Mouse (Mus musculus): Measurements from ENCODE around the gene Crisp4. TPM values are rescaled to one million over a fixed set of nuclear protein-coding genes. Genes with fewer than 3 reads are reported as not detected.

Crisp4 gene
- total and polyA plus RNA-seq, 2 experiments from 2014 or later = not detected

- Histone ChIP-seq H3K9me3 (replicated peaks; ENCODE audit: control insufficient read depth, low read length) (peaks cover 2% of the 10 kb centered on the region; the same call in 1 of the 2 replicates), H3K4me2 (ENCODE audit: low read depth, low read length) (no peak overlapping the region), H3K4me1 (ENCODE audit: control insufficient read depth, insufficient read depth) (no peaks in the 10 kb centered on the region), H3K36me3 (replicated peaks; ENCODE audit: control insufficient read depth, insufficient read depth, low read length) (no peaks in the 10 kb centered on the region), H3K9ac (replicated peaks; ENCODE audit: low read depth, low read length) (no peak overlapping the region), H3K4me3 (ENCODE audit: low read depth, low read length) (no peak overlapping the region), H3K27me3 (ENCODE audit: control insufficient read depth, insufficient read depth, low read length) (no peaks in the 10 kb centered on the region), H3K27ac (ENCODE audit: low read depth) (no peak overlapping the region)
- WGBS = 65% methylated on average over 1 of the region's 1 CpGs
- DNase-seq (ENCODE audit: low spot score) (no peak), ATAC-seq (ENCODE audit: insufficient read depth, low read depth) (no peak)
- TF ChIP-seq EP300 (IDR thresholded peaks at IDR 0.05; ENCODE audit: low read depth) = no peak
Measured at GRCm38 (mm10) chr1:18168261-18168660, 22.6 kb upstream of the Crisp4 start.

- no peaks in the 10 kb centered on the region for H3K36me3 ChIP-seq (replicated peaks; ENCODE audit: control insufficient read depth, insufficient read depth, low read length)
- DNase-seq (ENCODE audit: low spot score) (no peak), ATAC-seq (ENCODE audit: insufficient read depth, low read depth) (no peak)
- no peak overlapping the region for H3K9ac ChIP-seq (replicated peaks; ENCODE audit: low read depth, low read length)
- TF ChIP-seq CTCF (IDR thresholded peaks at IDR 0.05; ENCODE audit: low read depth) = no peak
- no peak for TF ChIP-seq EP300 (IDR thresholded peaks at IDR 0.05; ENCODE audit: low read depth)
- no peak overlapping the region for H3K4me2 ChIP-seq (ENCODE audit: low read depth, low read length)
- H3K27ac ChIP-seq (ENCODE audit: low read depth) = no peak overlapping the region
- no peaks in the 10 kb centered on the region for H3K27me3 ChIP-seq (ENCODE audit: control insufficient read depth, insufficient read depth, low read length)
- 68% methylated on average over 6 of the region's 6 CpGs for WGBS
- no peaks in the 10 kb centered on the region for H3K4me1 ChIP-seq (ENCODE audit: control insufficient read depth, insufficient read depth)
- H3K4me3 ChIP-seq (ENCODE audit: low read depth, low read length) = no peak overlapping the region
- no peaks in the 10 kb centered on the region for H3K9me3 ChIP-seq (replicated peaks; ENCODE audit: control insufficient read depth, low read length)
Measured at GRCm38 (mm10) chr1:18159082-18159481, 13.4 kb upstream of the Crisp4 start.

- H3K9me3 ChIP-seq (replicated peaks; ENCODE audit: control insufficient read depth, low read length) = no peaks in the 10 kb centered on the region
- ATAC-seq (ENCODE audit: insufficient read depth, low read depth) (no peak), DNase-seq (ENCODE audit: low spot score) (no peak)
- no peak overlapping the region for H3K27ac ChIP-seq (ENCODE audit: low read depth)
- H3K4me2 ChIP-seq (ENCODE audit: low read depth, low read length) = no peak overlapping the region
- no peaks in the 10 kb centered on the region for H3K4me1 ChIP-seq (ENCODE audit: control insufficient read depth, insufficient read depth)
- H3K9ac ChIP-seq (replicated peaks; ENCODE audit: low read depth, low read length) = no peak overlapping the region
- no peak overlapping the region for H3K4me3 ChIP-seq (ENCODE audit: low read depth, low read length)
- no peaks in the 10 kb centered on the region for H3K36me3 ChIP-seq (replicated peaks; ENCODE audit: control insufficient read depth, insufficient read depth, low read length)
- TF ChIP-seq EP300 (IDR thresholded peaks at IDR 0.05; ENCODE audit: low read depth) = no peak
- TF ChIP-seq CTCF (IDR thresholded peaks at IDR 0.05; ENCODE audit: low read depth) = no peak
- no peaks in the 10 kb centered on the region for H3K27me3 ChIP-seq (ENCODE audit: control insufficient read depth, insufficient read depth, low read length)
Measured at GRCm38 (mm10) chr1:18148211-18148610, 2.5 kb upstream of the Crisp4 start.

- Histone ChIP-seq H3K27me3 (ENCODE audit: control insufficient read depth, insufficient read depth, low read length) (no peaks in the 10 kb centered on the region), H3K4me2 (ENCODE audit: low read depth, low read length) (no peak overlapping the region), H3K36me3 (replicated peaks; ENCODE audit: control insufficient read depth, insufficient read depth, low read length) (no peaks in the 10 kb centered on the region), H3K27ac (ENCODE audit: low read depth) (no peak overlapping the region), H3K9me3 (replicated peaks; ENCODE audit: control insufficient read depth, low read length) (no peaks in the 10 kb centered on the region), H3K9ac (replicated peaks; ENCODE audit: low read depth, low read length) (no peak overlapping the region), H3K4me1 (ENCODE audit: control insufficient read depth, insufficient read depth) (no peaks in the 10 kb centered on the region), H3K4me3 (ENCODE audit: low read depth, low read length) (no peak overlapping the region)
- DNase-seq (ENCODE audit: low spot score) (no peak), ATAC-seq (ENCODE audit: insufficient read depth, low read depth) (no peak)
- no peak for TF ChIP-seq EP300 (IDR thresholded peaks at IDR 0.05; ENCODE audit: low read depth)
- peak; percentile 31 for TF ChIP-seq CTCF (IDR thresholded peaks at IDR 0.05; ENCODE audit: low read depth)
- WGBS = 49% methylated on average over 4 of the region's 4 CpGs
Measured at GRCm38 (mm10) chr1:18131691-18132090, 14.0 kb downstream of the Crisp4 start.

GRCm38 (mm10) chr1:18129983-18130382 lies 15.7 kb downstream of the Crisp4 start:
- Histone ChIP-seq H3K4me1 (ENCODE audit: control insufficient read depth, insufficient read depth) (no peaks in the 10 kb centered on the region), H3K4me2 (ENCODE audit: low read depth, low read length) (no peak overlapping the region), H3K36me3 (replicated peaks; ENCODE audit: control insufficient read depth, insufficient read depth, low read length) (no peaks in the 10 kb centered on the region), H3K9ac (replicated peaks; ENCODE audit: low read depth, low read length) (no peak overlapping the region), H3K4me3 (ENCODE audit: low read depth, low read length) (no peak overlapping the region), H3K9me3 (replicated peaks; ENCODE audit: control insufficient read depth, low read length) (no peaks in the 10 kb centered on the region), H3K27ac (ENCODE audit: low read depth) (no peak overlapping the region), H3K27me3 (ENCODE audit: control insufficient read depth, insufficient read depth, low read length) (no peaks in the 10 kb centered on the region)
- no peak for TF ChIP-seq CTCF (IDR thresholded peaks at IDR 0.05; ENCODE audit: low read depth)
- no peak for TF ChIP-seq EP300 (IDR thresholded peaks at IDR 0.05; ENCODE audit: low read depth)
- ATAC-seq (ENCODE audit: insufficient read depth, low read depth) = no peak
- no peak for DNase-seq (ENCODE audit: low spot score)
- 59% methylated on average over 4 of the region's 4 CpGs for WGBS

- no peaks in the 10 kb centered on the region for H3K27me3 ChIP-seq (ENCODE audit: control insufficient read depth, insufficient read depth, low read length)
- H3K4me2 ChIP-seq (ENCODE audit: low read depth, low read length) = no peak overlapping the region
- no peak overlapping the region for H3K27ac ChIP-seq (ENCODE audit: low read depth)
- peak; percentile 55 for TF ChIP-seq CTCF (IDR thresholded peaks at IDR 0.05; ENCODE audit: low read depth)
- no peak for TF ChIP-seq EP300 (IDR thresholded peaks at IDR 0.05; ENCODE audit: low read depth)
- ATAC-seq (ENCODE audit: insufficient read depth, low read depth) = no peak
- no peaks in the 10 kb centered on the region for H3K9me3 ChIP-seq (replicated peaks; ENCODE audit: control insufficient read depth, low read length)
- peak; percentile 22 for DNase-seq (ENCODE audit: low spot score)
- WGBS = 26% methylated on average over 5 of the region's 5 CpGs
- no peaks in the 10 kb centered on the region for H3K36me3 ChIP-seq (replicated peaks; ENCODE audit: control insufficient read depth, insufficient read depth, low read length)
- H3K9ac ChIP-seq (replicated peaks; ENCODE audit: low read depth, low read length) = no peak overlapping the region
- no peaks in the 10 kb centered on the region for H3K4me1 ChIP-seq (ENCODE audit: control insufficient read depth, insufficient read depth)
- no peak overlapping the region for H3K4me3 ChIP-seq (ENCODE audit: low read depth, low read length)
Measured at GRCm38 (mm10) chr1:18106720-18107355, 38.9 kb downstream of the Crisp4 start.
